Mouse (Mus musculus) kidney, embryonic 15.5 days (tissue): ENCODE measurements around the gene Vdac1. TPM values are rescaled to one million over a fixed set of nuclear protein-coding genes. Genes with fewer than 3 reads are reported as not detected.

ENCODE experiments used
- ATAC-seq: fragments of 200-750 bp; cut with Nextera tagmentation; replicated peaks from 2 replicates; pipeline ENCODE4 v1.8.0; 2017; ENCODE audit warnings: moderate TSS enrichment; ENCODE audit not compliant: low FRiP score
- H3K27ac ChIP-seq: fragments of 300-500 bp; sonication (generic); 2 replicates; pipeline ENCODE4 v1.5.1; 2015; ENCODE audit warnings: mild to moderate bottlenecking, inconsistent platforms
- H3K27me3 ChIP-seq: fragments of 300-500 bp; sonication (generic); 2 replicates; pipeline ENCODE4 v1.6.1; 2015; ENCODE audit warnings: inconsistent platforms
- H3K36me3 ChIP-seq: fragments of 300-500 bp; sonication (generic); 2 replicates; pipeline ENCODE4 v1.6.1; 2015; ENCODE audit warnings: inconsistent platforms
- H3K4me1 ChIP-seq: fragments of 300-500 bp; sonication (generic); 2 replicates; pipeline ENCODE4 v1.6.1; 2015; ENCODE audit warnings: inconsistent platforms
- H3K4me2 ChIP-seq: fragments of 300-500 bp; sonication (generic); 2 replicates; pipeline ENCODE4 v1.6.1; 2015; ENCODE audit warnings: moderate library complexity, mild to moderate bottlenecking, inconsistent platforms
- H3K4me3 ChIP-seq: fragments of 300-500 bp; sonication (generic); replicated peaks from 2 replicates; pipeline ENCODE4 v1.5.1; 2015; ENCODE audit warnings: mild to moderate bottlenecking, inconsistent platforms
- H3K9ac ChIP-seq: fragments of 300-500 bp; sonication (generic); 2 replicates; pipeline ENCODE4 v1.6.1; 2015; ENCODE audit warnings: mild to moderate bottlenecking, inconsistent platforms
- H3K9me3 ChIP-seq: fragments of 300-500 bp; sonication (generic); replicated peaks from 2 replicates; pipeline ENCODE4 v1.6.1; 2016; ENCODE audit warnings: inconsistent platforms
- WGBS: fragments of 180-500 bp; shearing (Covaris S2); methylation state at CpG from one replicate; pipeline ENCODE4 v1.1.7; 2015; ENCODE audit warnings: mixed read lengths; 5-methylcytosine and 5-hydroxymethylcytosine counted together
- polyA plus RNA-seq: library from polyadenylated mRNA; unstranded; fragments of >200 nt; fragmentation: Nextera tagmentation; extraction: Ambion mirVana; gene quantifications from 2 replicates; pipeline ENCODE4 v1.2.1, GENCODE M21; 2015

The Vdac1 gene
- polyA plus RNA-seq, 1 experiment from 2014 or later = 336 TPM

DNA sequence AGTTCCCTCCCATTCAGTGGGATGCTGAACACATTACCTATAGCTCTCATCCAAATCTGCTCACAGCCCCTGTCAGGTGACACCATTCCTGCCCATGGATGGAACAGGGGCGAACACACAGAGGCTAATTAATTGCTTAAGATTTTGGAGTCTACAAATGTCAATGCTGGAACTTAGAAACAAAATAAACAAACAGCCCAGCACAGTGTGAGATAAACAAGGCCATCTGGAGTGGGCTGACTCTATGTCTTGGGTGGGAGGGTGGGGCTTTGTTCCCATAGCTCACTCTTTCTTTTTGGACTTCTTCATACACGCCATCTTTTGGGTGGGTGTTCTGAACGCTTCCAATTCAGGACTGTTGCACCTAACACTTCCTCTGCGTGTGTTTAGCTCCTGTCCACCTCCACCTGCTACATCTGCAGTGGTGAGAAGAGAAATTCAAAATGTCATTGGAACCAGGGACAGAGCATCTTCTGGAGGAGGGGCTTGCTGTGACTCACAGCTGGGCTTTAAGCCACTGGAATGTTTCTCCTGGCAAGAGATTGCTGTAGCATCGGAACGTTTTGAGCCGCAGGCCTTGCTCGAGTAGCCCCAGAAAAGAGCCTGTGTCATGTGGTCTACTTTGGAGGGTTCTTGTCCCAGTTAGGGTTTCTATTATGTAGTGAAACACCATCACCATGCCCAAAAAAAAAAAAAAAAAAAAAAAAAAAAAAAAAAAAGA is 72.6 kb downstream of the Vdac1 start:
- H3K4me2 ChIP-seq = no peak overlapping the region
- peaks cover 29% of the 10 kb centered on the region; the same call in 1 of the 2 replicates for H3K27me3 ChIP-seq
- no peaks in the 10 kb centered on the region for H3K36me3 ChIP-seq
- H3K27ac ChIP-seq = no peak overlapping the region
- H3K4me3 ChIP-seq = no peak overlapping the region
- no peak for ATAC-seq
- H3K9ac ChIP-seq = no peak overlapping the region
- no peaks in the 10 kb centered on the region for H3K9me3 ChIP-seq
- H3K4me1 ChIP-seq = peaks cover 10% of the 10 kb centered on the region; the same call in 1 of the 2 replicates
- WGBS = 73% methylated on average over 8 of the region's 8 CpGs

DNA sequence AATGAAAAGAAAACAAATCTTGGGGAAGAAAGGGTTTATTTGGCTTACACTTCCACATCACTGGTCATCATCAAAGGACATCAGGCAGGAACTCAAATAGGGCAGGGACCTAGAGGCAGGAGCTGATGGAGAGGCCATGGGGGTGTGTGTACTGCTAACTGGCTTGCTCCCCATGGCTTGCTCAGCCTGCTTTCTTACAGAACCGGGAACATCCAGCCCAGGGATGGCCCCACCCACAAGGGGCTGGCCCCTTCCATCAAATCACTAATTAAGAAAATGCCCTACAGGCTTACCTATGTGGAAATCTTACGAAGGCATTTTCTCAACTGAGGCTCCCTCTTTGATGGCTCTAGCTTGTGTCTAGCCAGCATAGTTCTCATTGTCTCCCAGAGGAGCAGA is 73.1 kb downstream of the Vdac1 start:
- 56% methylated on average over 2 of the region's 2 CpGs for WGBS
- H3K4me1 ChIP-seq = peaks cover 10% of the 10 kb centered on the region; the same call in 1 of the 2 replicates
- H3K27me3 ChIP-seq = peaks cover 29% of the 10 kb centered on the region; the same call in 1 of the 2 replicates
- H3K4me3 ChIP-seq = no peak overlapping the region
- no peak overlapping the region for H3K27ac ChIP-seq
- no peak overlapping the region for H3K9ac ChIP-seq
- H3K4me2 ChIP-seq = no peak overlapping the region
- no peak for ATAC-seq
- H3K9me3 ChIP-seq = no peaks in the 10 kb centered on the region
- H3K36me3 ChIP-seq = no peaks in the 10 kb centered on the region

DNA sequence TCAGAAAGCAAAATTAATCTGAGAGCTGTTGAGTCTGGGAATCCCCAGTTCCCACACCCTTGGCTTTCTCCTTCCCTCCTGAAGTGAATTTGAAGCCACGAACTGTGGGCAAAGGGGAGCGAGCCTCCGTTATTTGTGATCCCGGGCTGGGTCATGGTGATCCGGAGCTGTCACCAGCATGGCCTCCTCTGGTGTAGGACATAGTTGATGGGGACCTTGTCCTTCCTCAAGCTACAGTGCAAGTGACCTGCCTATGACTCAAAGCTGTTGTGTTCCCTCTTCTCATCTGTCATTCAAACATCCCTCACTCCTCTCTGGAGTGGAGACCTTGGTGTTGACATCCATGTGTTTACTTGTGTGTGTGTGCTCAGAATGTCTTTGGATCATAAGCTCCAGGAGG is 74.8 kb downstream of the Vdac1 start:
- peaks cover 27% of the 10 kb centered on the region; the same call in 1 of the 2 replicates for H3K27me3 ChIP-seq
- H3K36me3 ChIP-seq = no peaks in the 10 kb centered on the region
- H3K9me3 ChIP-seq = no peaks in the 10 kb centered on the region
- H3K27ac ChIP-seq = no peak overlapping the region
- H3K9ac ChIP-seq = no peak overlapping the region
- no peak overlapping the region for H3K4me3 ChIP-seq
- WGBS = 92% methylated on average over 5 of the region's 5 CpGs
- no peak for ATAC-seq
- H3K4me1 ChIP-seq = peaks cover 10% of the 10 kb centered on the region; the same call in 1 of the 2 replicates
- no peak overlapping the region for H3K4me2 ChIP-seq

DNA sequence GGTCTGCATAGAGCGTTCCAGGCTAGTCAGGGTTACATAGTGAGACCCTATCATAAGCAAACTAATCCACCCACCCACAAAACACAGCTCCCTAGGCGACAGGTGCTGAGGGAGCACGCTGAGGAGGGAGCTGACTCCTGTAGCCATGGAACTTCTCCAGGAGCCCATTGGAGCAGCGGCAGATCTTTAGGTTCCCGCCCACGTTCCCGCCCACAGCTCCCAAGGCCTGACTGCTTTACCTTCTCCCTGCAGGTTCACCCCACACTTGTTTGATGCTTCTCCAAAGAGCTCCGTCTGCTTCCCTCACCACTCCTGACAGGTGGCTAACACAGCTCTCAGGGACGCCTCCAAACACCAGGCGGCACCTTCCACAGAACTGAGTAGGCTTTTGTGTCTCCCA is 76.5 kb downstream of the Vdac1 start:
- no peak overlapping the region for H3K27ac ChIP-seq
- no peak overlapping the region for H3K9ac ChIP-seq
- H3K9me3 ChIP-seq = no peaks in the 10 kb centered on the region
- 15% methylated on average over 10 of the region's 10 CpGs for WGBS
- peaks cover 10% of the 10 kb centered on the region; the same call in 1 of the 2 replicates for H3K4me1 ChIP-seq
- H3K4me3 ChIP-seq = peak overlapping the region; percentile 15; the same call in 1 of the 2 replicates
- ATAC-seq = 0 out of 2 replicates have a peak, but pooled peaks have one; percentile 29
- peaks cover 29% of the 10 kb centered on the region; the same call in 1 of the 2 replicates for H3K27me3 ChIP-seq
- H3K4me2 ChIP-seq = peak overlapping the region; percentile 51
- no peaks in the 10 kb centered on the region for H3K36me3 ChIP-seq

Other genes starting within 250 kb of the Vdac1 start
- gene Olfr1373, start 215.3 kb upstream of the Vdac1 start, polyA plus RNA-seq = not detected in 2 replicates
- not detected in 2 replicates for gene Olfr1371, start 146.9 kb upstream of the Vdac1 start, polyA plus RNA-seq
- 790 and 863 TPM in 2 replicates for gene Skp1a, start 128.9 kb upstream of the Vdac1 start, polyA plus RNA-seq
- gene Tcf7, start 77.8 kb upstream of the Vdac1 start, polyA plus RNA-seq = 15.4 and 15.5 TPM in 2 replicates
- 217 and 219 TPM in 2 replicates for gene 9530068E07Rik, start 35.6 kb downstream of the Vdac1 start, polyA plus RNA-seq